Mouse (Mus musculus) forebrain, embryonic 14.5 days (tissue): ENCODE measurements around the gene Gm5244. TPM values are rescaled to one million over a fixed set of nuclear protein-coding genes. Genes with fewer than 3 reads are reported as not detected.

Source experiments
- ATAC-seq: fragments of 200-750 bp; cut with Nextera tagmentation; 2 replicates; pipeline ENCODE4 v1.8.0; 2017; ENCODE audit warnings: mild to moderate bottlenecking, moderate library complexity
- DNase-seq: peaks from one replicate; pipeline ENCODE4 v3.0.0-alpha.2; 2015; ENCODE audit warnings: low spot score
- H3K27ac ChIP-seq: fragments of 300-500 bp; sonication (generic); 2 replicates; pipeline ENCODE4 v1.5.1; 2014; ENCODE audit warnings: low read depth, mild to moderate bottlenecking, control low read depth, low read length, moderate library complexity
- H3K27me3 ChIP-seq: fragments of 300-500 bp; sonication (generic); replicated peaks from 2 replicates; pipeline ENCODE4 v1.6.1; 2014; ENCODE audit warnings: low read length, control low read depth, mixed read lengths; ENCODE audit not compliant: control insufficient read depth, insufficient read depth
- H3K36me3 ChIP-seq: fragments of 300-500 bp; sonication (generic); 2 replicates; pipeline ENCODE4 v1.6.1; 2014; ENCODE audit warnings: low read length, control low read depth; ENCODE audit not compliant: control insufficient read depth, insufficient read depth
- H3K4me1 ChIP-seq: fragments of 300-500 bp; sonication (generic); 2 replicates; pipeline ENCODE4 v1.6.1; 2014; ENCODE audit warnings: antibody characterized with exemption, low read length, control low read depth; ENCODE audit not compliant: control insufficient read depth, insufficient read depth
- H3K4me2 ChIP-seq: fragments of 300-500 bp; sonication (generic); 2 replicates; pipeline ENCODE4 v1.6.1; 2014; ENCODE audit warnings: mild to moderate bottlenecking, control low read depth, low read length
- H3K4me3 ChIP-seq: fragments of 300-500 bp; sonication (generic); 2 replicates; pipeline ENCODE4 v1.5.1; 2014; ENCODE audit warnings: low read depth, low read length, control low read depth
- H3K9ac ChIP-seq: fragments of 300-500 bp; sonication (generic); 2 replicates; pipeline ENCODE4 v1.6.1; 2014; ENCODE audit warnings: mild to moderate bottlenecking, low read length, control low read depth, moderate library complexity
- H3K9me3 ChIP-seq: fragments of 300-500 bp; sonication (generic); replicated peaks from 2 replicates; pipeline ENCODE4 v1.6.1; 2016; ENCODE audit warnings: low read length, control low read depth, mixed read lengths; ENCODE audit not compliant: control insufficient read depth
- WGBS: fragments of 180-500 bp; shearing (Covaris S2); extraction: QIAGEN DNeasy Blood & Tissue Kit; methylation state at CpG from one replicate; pipeline ENCODE4 v1.1.7; 2014; 5-methylcytosine and 5-hydroxymethylcytosine counted together
- polyA plus RNA-seq: library from polyadenylated mRNA; unstranded; fragments of >200 nt; fragmentation: Nextera tagmentation; extraction: Ambion mirVana; gene quantifications from 2 replicates; pipeline ENCODE4 v1.2.1, GENCODE M21; 2014

Gm5244 gene
- polyA plus RNA-seq, 1 experiment from 2014 or later = not detected

- Histone ChIP-seq H3K4me3 (no peak overlapping the region), H3K27me3 (no peaks in the 10 kb centered on the region), H3K9me3 (no peaks in the 10 kb centered on the region), H3K9ac (no peak overlapping the region), H3K4me1 (no peaks in the 10 kb centered on the region), H3K27ac (no peak overlapping the region), H3K36me3 (no peaks in the 10 kb centered on the region), H3K4me2 (no peak overlapping the region)
- ATAC-seq (no peak), DNase-seq (no peak)
- 68% methylated on average over 2 of the region's 2 CpGs for WGBS
Observed at GRCm38 (mm10) chr19:12806214-12806613, 40.3 kb upstream of the Gm5244 start.

- H3K4me2 ChIP-seq = no peak overlapping the region
- ATAC-seq = no peak
- H3K4me3 ChIP-seq = no peak overlapping the region
- no peak overlapping the region for H3K9ac ChIP-seq
- H3K4me1 ChIP-seq = no peaks in the 10 kb centered on the region
- no peaks in the 10 kb centered on the region for H3K27me3 ChIP-seq
- 81% methylated on average over 1 of the region's 1 CpGs for WGBS
- DNase-seq = no peak
- H3K36me3 ChIP-seq = no peaks in the 10 kb centered on the region
- H3K9me3 ChIP-seq = no peaks in the 10 kb centered on the region
- H3K27ac ChIP-seq = no peak overlapping the region
Observed at GRCm38 (mm10) chr19:12812644-12813364, 33.7 kb upstream of the Gm5244 start.

- H3K4me1 ChIP-seq = no peaks in the 10 kb centered on the region
- WGBS = 89% methylated on average over 1 of the region's 1 CpGs
Observed at GRCm38 (mm10) chr19:12813883-12814282, 32.6 kb upstream of the Gm5244 start.

GRCm38 (mm10) chr19:12818507-12818906 is 28.0 kb upstream of the Gm5244 start:
- H3K36me3 ChIP-seq = no peaks in the 10 kb centered on the region
- no peak for DNase-seq
- WGBS = 93% methylated on average over 1 of the region's 1 CpGs
- ATAC-seq = no peak
- no peak overlapping the region for H3K4me3 ChIP-seq
- no peaks in the 10 kb centered on the region for H3K9me3 ChIP-seq
- no peak overlapping the region for H3K4me2 ChIP-seq
- H3K27me3 ChIP-seq = no peaks in the 10 kb centered on the region
- H3K9ac ChIP-seq = no peak overlapping the region
- H3K27ac ChIP-seq = no peak overlapping the region
- no peaks in the 10 kb centered on the region for H3K4me1 ChIP-seq

More at GRCm38 (mm10) chr19:12813883-12814282, 32.6 kb upstream of the Gm5244 start:
- Histone ChIP-seq H3K9ac (no peak overlapping the region), H3K9me3 (no peaks in the 10 kb centered on the region), H3K4me2 (no peak overlapping the region), H3K27ac (no peak overlapping the region), H3K36me3 (no peaks in the 10 kb centered on the region), H3K27me3 (no peaks in the 10 kb centered on the region), H3K4me3 (no peak overlapping the region)
- no peak for DNase-seq
- no peak for ATAC-seq

GRCm38 (mm10) chr19:12820383-12820782 is 26.1 kb upstream of the Gm5244 start:
- ATAC-seq (no peak), DNase-seq (peak; percentile 59)
- H3K9ac ChIP-seq = no peak overlapping the region
- H3K27ac ChIP-seq = no peak overlapping the region
- 30% methylated on average over 4 of the region's 4 CpGs for WGBS
- no peak overlapping the region for H3K4me3 ChIP-seq
- no peaks in the 10 kb centered on the region for H3K36me3 ChIP-seq
- H3K4me2 ChIP-seq = no peak overlapping the region
- H3K4me1 ChIP-seq = no peaks in the 10 kb centered on the region
- H3K9me3 ChIP-seq = no peaks in the 10 kb centered on the region
- H3K27me3 ChIP-seq = no peaks in the 10 kb centered on the region

GRCm38 (mm10) chr19:12824549-12824948 is 21.9 kb upstream of the Gm5244 start:
- Histone ChIP-seq H3K4me3 (no peak overlapping the region), H3K4me1 (no peaks in the 10 kb centered on the region), H3K27ac (no peak overlapping the region), H3K27me3 (no peaks in the 10 kb centered on the region), H3K4me2 (no peak overlapping the region), H3K36me3 (no peaks in the 10 kb centered on the region), H3K9ac (no peak overlapping the region), H3K9me3 (no peaks in the 10 kb centered on the region)
- 78% methylated on average over 4 of the region's 4 CpGs for WGBS
- no peak for DNase-seq
- no peak for ATAC-seq

- no peak for DNase-seq
- 69% methylated on average over 2 of the region's 2 CpGs for WGBS
- H3K4me1 ChIP-seq = no peaks in the 10 kb centered on the region
Observed at GRCm38 (mm10) chr19:12830823-12831430, 15.6 kb upstream of the Gm5244 start.

GRCm38 (mm10) chr19:12831559-12831958 is 14.9 kb upstream of the Gm5244 start:
- 73% methylated on average over 1 of the region's 1 CpGs for WGBS
- Histone ChIP-seq H3K4me2 (no peak overlapping the region), H3K9ac (no peak overlapping the region), H3K4me1 (no peaks in the 10 kb centered on the region), H3K36me3 (no peaks in the 10 kb centered on the region), H3K4me3 (no peak overlapping the region), H3K27me3 (no peaks in the 10 kb centered on the region), H3K9me3 (no peaks in the 10 kb centered on the region), H3K27ac (no peak overlapping the region)
- no peak for ATAC-seq
- DNase-seq = no peak

More at GRCm38 (mm10) chr19:12830823-12831430, 15.6 kb upstream of the Gm5244 start:
- H3K4me3 ChIP-seq = no peak overlapping the region
- H3K9me3 ChIP-seq = no peaks in the 10 kb centered on the region
- H3K4me2 ChIP-seq = no peak overlapping the region
- no peaks in the 10 kb centered on the region for H3K36me3 ChIP-seq
- H3K27ac ChIP-seq = no peak overlapping the region
- no peak overlapping the region for H3K9ac ChIP-seq
- H3K27me3 ChIP-seq = no peaks in the 10 kb centered on the region
- ATAC-seq = no peak

GRCm38 (mm10) chr19:12833625-12834024 is 12.9 kb upstream of the Gm5244 start:
- 84% methylated on average over 3 of the region's 3 CpGs for WGBS
- Histone ChIP-seq H3K9ac (no peak overlapping the region), H3K27me3 (no peaks in the 10 kb centered on the region), H3K4me3 (no peak overlapping the region), H3K4me2 (no peak overlapping the region), H3K36me3 (no peaks in the 10 kb centered on the region), H3K4me1 (no peaks in the 10 kb centered on the region), H3K27ac (no peak overlapping the region), H3K9me3 (no peaks in the 10 kb centered on the region)
- DNase-seq (no peak), ATAC-seq (no peak)
